Mouse (Mus musculus) neural tube, embryonic 14.5 days (tissue): ENCODE data around the gene Snd1. TPM values are rescaled to one million over a fixed set of nuclear protein-coding genes. Genes with fewer than 3 reads are reported as not detected.
A peak's percentile ranks its signal among the peaks of the same experiment; 100 is the strongest.

Experiments
- ATAC-seq: fragments of 200-750 bp; cut with Nextera tagmentation; 2 replicates; pipeline ENCODE4 v1.8.0; 2017; ENCODE audit warnings: low read depth, mild to moderate bottlenecking, moderate TSS enrichment, moderate library complexity
- H3K27ac ChIP-seq: fragments of 300-500 bp; sonication (generic); 2 replicates; pipeline ENCODE4 v1.5.1; 2014; ENCODE audit warnings: low read depth, mild to moderate bottlenecking, control low read depth, low read length, moderate library complexity, mixed read lengths
- H3K27me3 ChIP-seq: fragments of 300-500 bp; sonication (generic); 2 replicates; pipeline ENCODE4 v1.6.1; 2014; ENCODE audit warnings: low read length; ENCODE audit not compliant: control insufficient read depth, insufficient read depth
- H3K36me3 ChIP-seq: fragments of 300-500 bp; sonication (generic); 2 replicates; pipeline ENCODE4 v1.6.1; 2014; ENCODE audit warnings: low read length, mixed read lengths; ENCODE audit not compliant: control insufficient read depth, insufficient read depth
- H3K4me1 ChIP-seq: fragments of 300-500 bp; sonication (generic); 2 replicates; pipeline ENCODE4 v1.6.1; 2014; ENCODE audit warnings: low read length; ENCODE audit not compliant: control insufficient read depth, insufficient read depth
- H3K4me2 ChIP-seq: fragments of 300-500 bp; sonication (generic); 2 replicates; pipeline ENCODE4 v1.6.1; 2014; ENCODE audit warnings: mild to moderate bottlenecking, low read depth, low read length, control low read depth
- H3K4me3 ChIP-seq: fragments of 300-500 bp; sonication (generic); 2 replicates; pipeline ENCODE4 v1.5.1; 2014; ENCODE audit warnings: low read depth, low read length, control low read depth, mixed read lengths
- H3K9ac ChIP-seq: fragments of 300-500 bp; sonication (generic); replicated peaks from 2 replicates; pipeline ENCODE4 v1.6.1; 2014; ENCODE audit warnings: low read depth, mild to moderate bottlenecking, control low read depth, low read length, mixed read lengths
- H3K9me3 ChIP-seq: fragments of 300-500 bp; sonication (generic); 2 replicates; pipeline ENCODE4 v1.6.1; 2016; ENCODE audit warnings: low read length; ENCODE audit not compliant: control insufficient read depth
- WGBS: fragments of 180-500 bp; shearing (Covaris S2); extraction: QIAGEN DNeasy Blood & Tissue Kit; methylation state at CpG from one replicate; pipeline ENCODE4 v1.1.7; 2014; 5-methylcytosine and 5-hydroxymethylcytosine counted together
- polyA plus RNA-seq: library from polyadenylated mRNA; unstranded; fragments of >200 nt; fragmentation: Nextera tagmentation; extraction: Ambion mirVana; gene quantifications from 2 replicates; pipeline ENCODE4 v1.2.1, GENCODE M21; 2014

Gene Snd1
- polyA plus RNA-seq, 1 experiment from 2014 or later = 73.8 TPM

GRCm38 (mm10) chr6:28621961-28622360, 147.0 kb downstream of the Snd1 start:
- Histone ChIP-seq H3K9ac (no peak overlapping the region), H3K27me3 (no peaks in the 10 kb centered on the region), H3K4me3 (no peak overlapping the region), H3K9me3 (no peaks in the 10 kb centered on the region), H3K36me3 (no peaks in the 10 kb centered on the region), H3K4me1 (peaks cover 20% of the 10 kb centered on the region), H3K27ac (no peak overlapping the region), H3K4me2 (no peak overlapping the region)
- no peak for ATAC-seq
- WGBS = 87% methylated on average over 5 of the region's 5 CpGs

DNA sequence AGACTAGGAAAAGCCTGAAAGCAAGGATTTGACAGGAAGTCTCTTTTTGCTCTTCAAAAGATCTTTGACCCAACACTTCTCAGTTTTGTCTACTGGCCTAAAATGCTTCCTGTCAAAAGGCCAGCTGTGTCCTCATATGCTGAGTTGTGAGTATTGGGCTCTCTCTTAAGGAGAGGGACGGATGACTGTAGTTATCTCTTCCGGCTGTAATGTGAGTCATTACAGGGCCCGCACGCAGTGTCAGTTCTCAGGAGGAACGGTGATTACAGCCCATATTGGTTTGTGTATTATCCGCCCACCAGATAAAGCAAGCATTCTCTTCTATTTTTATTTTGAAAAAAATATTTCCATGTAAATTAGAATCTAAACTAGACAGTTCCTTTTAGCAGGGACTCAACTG, 147.6 kb downstream of the Snd1 start:
- Histone ChIP-seq H3K36me3 (no peaks in the 10 kb centered on the region), H3K4me2 (no peak overlapping the region), H3K27ac (no peak overlapping the region), H3K9ac (no peak overlapping the region), H3K27me3 (no peaks in the 10 kb centered on the region), H3K4me1 (peaks cover 20% of the 10 kb centered on the region), H3K9me3 (no peaks in the 10 kb centered on the region), H3K4me3 (no peak overlapping the region)
- no peak for ATAC-seq
- 29% methylated on average over 6 of the region's 6 CpGs for WGBS

GRCm38 (mm10) chr6:28622963-28623362, 148.0 kb downstream of the Snd1 start:
- Histone ChIP-seq H3K9me3 (no peaks in the 10 kb centered on the region), H3K27ac (no peak overlapping the region), H3K9ac (no peak overlapping the region), H3K36me3 (no peaks in the 10 kb centered on the region), H3K27me3 (no peaks in the 10 kb centered on the region), H3K4me3 (no peak overlapping the region), H3K4me1 (peaks cover 20% of the 10 kb centered on the region), H3K4me2 (no peak overlapping the region)
- no peak for ATAC-seq
- 60% methylated on average over 3 of the region's 3 CpGs for WGBS

- Histone ChIP-seq H3K9ac (0 out of 2 replicates have a peak overlapping the region, but pooled peaks have one; percentile 16), H3K4me2 (no peak overlapping the region), H3K27me3 (no peaks in the 10 kb centered on the region), H3K36me3 (no peaks in the 10 kb centered on the region), H3K9me3 (no peaks in the 10 kb centered on the region), H3K4me1 (peaks cover 21% of the 10 kb centered on the region; the same call in 1 of the 2 replicates), H3K4me3 (no peak overlapping the region), H3K27ac (peak overlapping the region; percentile 3; the same call in 1 of the 2 replicates)
- peak; percentile 83 for ATAC-seq
- WGBS = 23% methylated on average over 1 of the region's 1 CpGs
Measured at GRCm38 (mm10) chr6:28628408-28628807, 153.5 kb downstream of the Snd1 start.

- Histone ChIP-seq H3K36me3 (no peaks in the 10 kb centered on the region), H3K27ac (no peak overlapping the region), H3K9ac (no peak overlapping the region), H3K4me1 (peaks cover 27% of the 10 kb centered on the region; the same call in 1 of the 2 replicates), H3K9me3 (no peaks in the 10 kb centered on the region), H3K4me3 (no peak overlapping the region), H3K4me2 (no peak overlapping the region), H3K27me3 (no peaks in the 10 kb centered on the region)
- 28% methylated on average over 2 of the region's 2 CpGs for WGBS
- no peak for ATAC-seq
Measured at GRCm38 (mm10) chr6:28629866-28630265, 154.9 kb downstream of the Snd1 start.

- no peak overlapping the region for H3K4me2 ChIP-seq
- no peaks in the 10 kb centered on the region for H3K9me3 ChIP-seq
- H3K4me3 ChIP-seq = no peak overlapping the region
- no peak overlapping the region for H3K9ac ChIP-seq
- no peaks in the 10 kb centered on the region for H3K27me3 ChIP-seq
- no peak for ATAC-seq
- peaks cover 27% of the 10 kb centered on the region; the same call in 1 of the 2 replicates for H3K4me1 ChIP-seq
- WGBS = 70% methylated on average over 2 of the region's 2 CpGs
- H3K27ac ChIP-seq = no peak overlapping the region
- no peaks in the 10 kb centered on the region for H3K36me3 ChIP-seq
Measured at GRCm38 (mm10) chr6:28630926-28631325, 156.0 kb downstream of the Snd1 start.

DNA sequence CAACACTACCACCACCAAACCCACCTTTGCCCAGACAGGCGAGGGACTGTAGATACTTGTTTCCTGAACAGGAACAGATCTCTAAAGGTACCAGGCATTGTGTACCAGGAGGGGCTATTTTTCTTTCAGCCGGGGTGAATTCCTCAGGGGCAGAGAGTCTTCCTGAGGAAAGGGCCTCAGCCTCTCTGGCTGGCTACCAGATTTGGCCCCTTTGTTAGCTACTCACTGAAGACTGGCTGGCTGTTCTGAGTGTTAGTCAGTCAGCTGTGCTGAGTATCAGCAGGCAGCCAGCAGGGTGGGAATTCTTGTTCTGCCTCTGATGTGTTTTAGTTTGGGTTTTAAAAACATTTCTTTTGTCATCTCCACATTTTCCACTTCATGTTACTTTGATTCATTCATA, 158.2 kb downstream of the Snd1 start:
- Histone ChIP-seq H3K9me3 (no peaks in the 10 kb centered on the region), H3K4me2 (no peak overlapping the region), H3K27me3 (no peaks in the 10 kb centered on the region), H3K9ac (no peak overlapping the region), H3K4me1 (peaks cover 27% of the 10 kb centered on the region; the same call in 1 of the 2 replicates), H3K36me3 (no peaks in the 10 kb centered on the region), H3K27ac (peak overlapping the region; percentile 25; the same call in 1 of the 2 replicates), H3K4me3 (no peak overlapping the region)
- 30% methylated on average over 2 of the region's 2 CpGs for WGBS
- no peak for ATAC-seq

DNA sequence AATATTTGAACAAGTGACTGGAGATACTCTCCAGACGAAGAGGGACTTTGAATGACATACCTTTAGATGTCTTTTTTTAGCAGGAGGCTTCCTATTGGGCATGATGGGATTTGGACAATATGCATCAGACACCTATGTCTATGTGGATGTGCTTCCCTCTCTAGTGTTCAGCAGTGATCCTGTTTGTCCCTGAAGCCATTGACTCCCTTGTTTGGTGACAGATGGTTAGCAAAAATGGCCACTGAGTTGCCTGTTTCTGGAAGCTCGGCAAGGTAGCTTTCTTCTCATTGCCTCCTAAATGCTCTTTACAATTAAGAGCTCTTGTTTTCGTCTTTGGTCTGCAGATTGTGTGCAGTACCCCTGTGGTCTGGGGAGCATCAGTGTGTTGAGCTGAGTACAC, 158.7 kb downstream of the Snd1 start:
- H3K27me3 ChIP-seq = no peaks in the 10 kb centered on the region
- H3K4me1 ChIP-seq = peaks cover 22% of the 10 kb centered on the region; the same call in 1 of the 2 replicates
- no peak overlapping the region for H3K9ac ChIP-seq
- WGBS = 40% methylated on average over 3 of the region's 3 CpGs
- H3K27ac ChIP-seq = peak overlapping the region; percentile 25; the same call in 1 of the 2 replicates
- no peak overlapping the region for H3K4me2 ChIP-seq
- H3K4me3 ChIP-seq = no peak overlapping the region
- no peaks in the 10 kb centered on the region for H3K36me3 ChIP-seq
- H3K9me3 ChIP-seq = no peaks in the 10 kb centered on the region
- no peak; the same call in 1 of the 2 replicates for ATAC-seq

DNA sequence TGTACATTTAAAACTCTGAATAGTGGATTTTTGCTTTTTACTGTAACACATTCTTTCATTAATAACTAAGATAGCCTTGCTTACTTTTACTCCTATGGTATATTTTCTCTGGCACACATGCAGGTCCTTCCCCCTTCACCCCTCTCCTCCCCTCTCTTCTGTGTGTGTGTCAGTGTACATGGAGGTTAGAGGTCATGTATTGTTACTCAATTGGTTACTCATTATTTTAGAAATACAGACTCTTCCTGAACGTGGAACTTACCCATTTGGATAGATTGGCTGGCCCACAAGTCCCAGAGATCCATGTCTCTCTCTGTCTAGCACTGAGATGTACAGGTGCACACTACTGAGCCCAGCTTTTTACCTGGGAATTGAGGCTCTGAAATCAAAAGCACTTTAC, 160.2 kb downstream of the Snd1 start:
- no peak for ATAC-seq
- 50% methylated on average over 1 of the region's 1 CpGs for WGBS
- Histone ChIP-seq H3K36me3 (no peaks in the 10 kb centered on the region), H3K9ac (no peak overlapping the region), H3K9me3 (no peaks in the 10 kb centered on the region), H3K27ac (no peak overlapping the region), H3K4me1 (peaks cover 18% of the 10 kb centered on the region; the same call in 1 of the 2 replicates), H3K4me3 (no peak overlapping the region), H3K27me3 (no peaks in the 10 kb centered on the region), H3K4me2 (no peak overlapping the region)
